Comparison of ENCODE assay signal across 31 mouse cellular contexts in the genomic region with DNA sequence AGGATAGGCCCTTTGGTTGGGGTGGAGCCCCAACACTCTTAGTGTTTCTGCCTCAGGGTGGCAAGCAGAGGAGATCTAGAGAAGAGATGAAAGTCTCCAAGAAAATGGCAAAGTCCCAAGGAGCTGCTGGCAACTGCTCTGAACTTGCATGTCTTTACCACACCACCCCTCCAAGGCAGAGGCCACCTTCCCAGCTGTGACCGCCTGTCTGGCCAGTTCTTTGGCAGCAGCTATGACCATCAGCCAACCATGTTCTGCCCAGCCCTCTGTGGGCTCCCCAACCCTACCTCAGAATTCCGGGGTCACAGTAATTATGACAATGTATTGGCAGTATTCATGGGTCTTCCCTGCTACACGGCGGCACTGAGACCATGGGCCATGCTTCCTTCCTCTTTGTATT. TPM values are rescaled to one million over a fixed set of nuclear protein-coding genes. Genes with fewer than 3 reads are reported as not detected.
"Had no signal": no experiment of that assay in that cellular context is flagged by ENCODE, and none has a peak within 500 bp of the region (broad histone marks: within the 10 kb centered on the region; RNA-seq: fewer than 3 reads in every experiment).

No protein-coding gene starts in this region.

- DNase-seq: cerebellum, adult 8-10 months; cerebellum, adult 9-10 months; cerebellum, adult 9-11 months; cerebellum, postnatal 10 days; cerebellum, postnatal 14 days; cerebellum, postnatal 25 days; cerebellum, postnatal 36 days; embryo, embryonic 11 days; forebrain, postnatal 0 days; gastrocnemius, adult 2 months; gastrocnemius, postnatal 10 days; gastrocnemius, postnatal 14 days; gastrocnemius, postnatal 25 days; gastrocnemius, postnatal 36 days; heart, adult 11 months; heart, adult 18-20 months; heart, adult 2 months had no signal

- H3K4me2 ChIP-seq: embryonic facial prominence, embryonic 12.5 days; embryonic facial prominence, embryonic 13.5 days; embryonic facial prominence, embryonic 15.5 days; forebrain, embryonic 12.5 days; forebrain, embryonic 13.5 days; forebrain, embryonic 15.5 days had no signal

- H3K4me1 ChIP-seq: forebrain, embryonic 12.5 days; forebrain, embryonic 13.5 days; forebrain, embryonic 15.5 days had no signal

- H3K9me3 ChIP-seq: embryonic facial prominence, embryonic 10.5 days; embryonic facial prominence, embryonic 12.5 days; embryonic facial prominence, embryonic 13.5 days; embryonic facial prominence, embryonic 15.5 days; forebrain, embryonic 10.5 days; forebrain, embryonic 12.5 days; forebrain, embryonic 13.5 days; forebrain, embryonic 15.5 days had no signal

- H3K27me3 ChIP-seq: embryonic facial prominence, embryonic 12.5 days; embryonic facial prominence, embryonic 13.5 days; embryonic facial prominence, embryonic 15.5 days; forebrain, embryonic 12.5 days; forebrain, embryonic 15.5 days had no signal

- H3K36me3 ChIP-seq: embryonic facial prominence, embryonic 10.5 days; embryonic facial prominence, embryonic 12.5 days; embryonic facial prominence, embryonic 13.5 days; embryonic facial prominence, embryonic 15.5 days; forebrain, embryonic 10.5 days; forebrain, embryonic 12.5 days; forebrain, embryonic 15.5 days had no signal

- H3K4me3 ChIP-seq: embryonic facial prominence, embryonic 10.5 days; embryonic facial prominence, embryonic 12.5 days; embryonic facial prominence, embryonic 13.5 days; embryonic facial prominence, embryonic 15.5 days; erythroblast, embryonic 14.5 days; forebrain, embryonic 10.5 days; forebrain, embryonic 12.5 days; forebrain, embryonic 13.5 days; forebrain, embryonic 15.5 days; gastrocnemius, adult 2 months; heart, adult 2 months had no signal

- ATAC-seq: forebrain, embryonic 13.5 days; forebrain, embryonic 14.5 days; forebrain, embryonic 15.5 days; forebrain, embryonic 16.5 days; forebrain, postnatal 0 days had no signal

- H3K9ac ChIP-seq: embryonic facial prominence, embryonic 12.5 days; embryonic facial prominence, embryonic 13.5 days; embryonic facial prominence, embryonic 15.5 days; forebrain, embryonic 12.5 days; forebrain, embryonic 13.5 days; forebrain, embryonic 15.5 days; forebrain, postnatal 0 days had no signal

- H3K27ac ChIP-seq: embryonic facial prominence, embryonic 10.5 days; embryonic facial prominence, embryonic 12.5 days; embryonic facial prominence, embryonic 13.5 days; embryonic facial prominence, embryonic 15.5 days; forebrain, embryonic 10.5 days; forebrain, embryonic 12.5 days; forebrain, embryonic 13.5 days; forebrain, embryonic 15.5 days; gastrocnemius, adult 2 months; heart, adult 2 months had no signal

RNA-seq across cellular contexts. Expression of a gene that starts 14.9 kb away (rescaled TPM):
- polyA plus RNA-seq: erythroblast, embryonic 14.5 days had no signal

RNA-seq across cellular contexts. Expression of a gene that starts 31.5 kb away (rescaled TPM):
- total RNA-seq: common myeloid progenitor, adult 5-6 weeks; gastrocnemius, adult 2 months; gastrocnemius, postnatal 10 days; gastrocnemius, postnatal 14 days; gastrocnemius, postnatal 25 days; gastrocnemius, postnatal 36 days; granulocyte monocyte progenitor cell, adult 5-6 weeks; heart, adult 18-20 months had no signal
- polyA plus RNA-seq: embryonic facial prominence, embryonic 11.5 days; embryonic facial prominence, embryonic 12.5 days; embryonic facial prominence, embryonic 13.5 days had no signal
